Mouse (Mus musculus): ENCODE results near the gene Plekhm2.

Gene Plekhm2

DNA sequence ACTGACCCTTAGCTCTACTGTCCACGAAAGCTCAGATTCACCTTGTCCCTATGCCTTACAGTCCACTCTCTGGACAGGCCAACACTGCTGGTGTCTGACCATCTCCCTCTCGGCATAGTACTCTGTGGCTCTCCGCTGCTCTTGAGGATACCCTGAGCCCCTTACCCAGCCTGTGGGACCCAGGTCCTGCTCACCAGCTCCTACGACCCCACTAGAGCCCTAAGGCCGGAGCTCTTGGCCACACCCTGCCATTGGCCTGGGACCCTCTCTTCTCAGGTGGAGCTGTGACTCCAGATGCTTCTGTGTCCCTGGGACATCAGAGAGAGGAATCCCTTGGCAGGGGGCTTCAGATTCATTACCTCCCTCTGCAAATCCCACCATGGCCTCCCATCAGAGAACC lies 59.3 kb downstream of the Plekhm2 start:
- no peak for DNase-seq (ENCODE audit: low read depth)

DNA sequence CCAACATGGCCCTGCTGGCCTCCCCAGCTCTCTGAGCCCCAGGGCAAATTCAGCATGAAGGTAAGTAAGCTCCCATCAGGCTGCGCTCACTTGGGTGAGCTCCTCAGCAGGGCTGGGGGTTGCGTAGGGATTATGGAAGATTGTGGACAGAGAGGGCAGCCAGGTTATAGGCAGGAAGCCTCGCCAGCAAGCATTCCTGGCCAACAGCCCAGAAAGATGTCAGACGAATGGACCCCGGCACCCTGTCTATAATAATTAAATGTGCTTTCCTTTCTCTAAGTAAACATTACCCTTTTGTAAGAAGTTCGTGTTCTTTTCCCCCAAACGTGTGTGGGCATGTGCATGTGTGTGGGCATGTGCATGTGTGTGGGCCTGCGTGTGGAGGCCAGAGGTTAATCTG lies 60.2 kb downstream of the Plekhm2 start:
- DNase-seq (ENCODE audit: low read depth), result no peak

- DNase-seq (ENCODE audit: low read depth), result no peak
These were observed 60.8 kb downstream of the Plekhm2 start for GRCm38 (mm10) chr4:141603921-141604320.

DNA sequence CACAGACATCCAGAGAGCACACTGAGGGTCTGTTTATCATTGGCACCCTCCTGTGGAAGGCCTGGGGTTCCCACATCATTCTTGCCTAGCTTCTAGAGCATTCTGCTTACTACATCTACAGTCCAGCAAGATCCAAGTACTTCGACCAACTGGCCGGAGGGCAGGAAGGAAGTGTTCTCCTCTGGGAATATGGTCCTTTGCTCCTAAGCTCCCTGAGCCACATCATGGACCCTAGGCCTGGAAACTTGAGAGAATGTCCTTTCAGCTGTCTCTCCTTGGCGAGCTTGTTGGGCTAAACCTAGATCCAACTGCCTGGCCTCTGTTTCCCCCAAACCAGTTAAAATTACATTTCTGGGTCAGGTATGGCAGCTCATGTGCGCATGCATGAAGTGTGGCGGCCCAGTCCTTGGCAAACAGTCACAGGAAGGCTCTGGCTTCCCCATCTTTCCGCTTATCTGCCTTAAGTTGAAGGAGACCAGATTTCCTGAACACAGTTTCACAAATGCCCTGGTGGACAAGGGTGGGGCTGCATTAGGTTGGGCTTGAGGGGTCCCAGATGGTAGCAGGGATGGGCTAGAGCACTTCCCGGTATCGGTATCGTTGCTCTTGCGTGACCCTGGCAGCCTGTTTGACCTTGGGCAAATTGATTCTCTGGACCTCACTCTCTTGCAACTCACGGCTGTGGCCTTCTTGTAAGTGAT lies 62.0 kb downstream of the Plekhm2 start:
- DNase-seq (ENCODE audit: low read depth), result no peak

GRCm38 (mm10) chr4:141601148-141601862 lies 63.4 kb downstream of the Plekhm2 start:
- DNase-seq (ENCODE audit: low read depth), result no peak

GRCm38 (mm10) chr4:141600364-141600763 lies 64.3 kb downstream of the Plekhm2 start:
- DNase-seq (ENCODE audit: low read depth), result no peak

GRCm38 (mm10) chr4:141599251-141600141 lies 65.2 kb downstream of the Plekhm2 start:
- no peak for DNase-seq (ENCODE audit: low read depth)

GRCm38 (mm10) chr4:141598894-141599250 lies 65.8 kb downstream of the Plekhm2 start:
- DNase-seq (ENCODE audit: low read depth), result no peak

DNA sequence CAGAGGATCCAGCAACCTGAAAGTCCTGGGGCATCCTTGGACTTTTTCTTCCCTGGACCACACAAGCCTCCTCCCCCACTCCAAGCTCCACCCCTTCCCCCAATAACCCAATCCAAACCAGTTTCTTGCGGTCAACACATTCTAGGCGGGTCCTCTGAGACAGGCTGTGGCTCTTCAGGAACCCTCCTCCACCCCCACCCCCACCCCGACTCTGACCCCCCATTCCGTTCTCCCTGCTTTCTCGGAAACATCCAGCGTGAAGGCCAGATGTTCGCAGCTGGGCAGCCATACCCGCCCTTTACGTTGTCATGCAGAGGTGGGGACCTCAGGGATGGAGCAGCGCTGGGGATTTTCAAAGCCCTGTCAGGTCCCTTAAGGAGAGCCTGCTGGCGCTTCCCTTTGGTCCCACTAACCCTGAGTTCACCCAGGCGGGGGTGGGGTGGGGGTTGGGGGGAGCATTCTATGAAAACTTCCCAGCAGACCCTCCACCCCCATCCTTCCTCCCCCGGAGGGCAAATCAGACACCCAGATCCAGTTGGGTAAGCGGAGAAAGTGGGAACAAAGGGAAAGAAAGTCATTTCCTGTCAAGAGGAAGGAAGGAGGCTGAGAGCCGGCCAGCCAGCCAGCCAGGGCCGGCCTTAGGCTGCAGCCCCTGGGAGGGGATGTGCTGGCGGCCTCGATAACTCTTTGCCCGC lies 66.4 kb downstream of the Plekhm2 start:
- DNase-seq (ENCODE audit: low read depth), result no peak

- no peak for DNase-seq (ENCODE audit: low read depth)
These were observed 67.9 kb downstream of the Plekhm2 start for GRCm38 (mm10) chr4:141596700-141597328.

DNA sequence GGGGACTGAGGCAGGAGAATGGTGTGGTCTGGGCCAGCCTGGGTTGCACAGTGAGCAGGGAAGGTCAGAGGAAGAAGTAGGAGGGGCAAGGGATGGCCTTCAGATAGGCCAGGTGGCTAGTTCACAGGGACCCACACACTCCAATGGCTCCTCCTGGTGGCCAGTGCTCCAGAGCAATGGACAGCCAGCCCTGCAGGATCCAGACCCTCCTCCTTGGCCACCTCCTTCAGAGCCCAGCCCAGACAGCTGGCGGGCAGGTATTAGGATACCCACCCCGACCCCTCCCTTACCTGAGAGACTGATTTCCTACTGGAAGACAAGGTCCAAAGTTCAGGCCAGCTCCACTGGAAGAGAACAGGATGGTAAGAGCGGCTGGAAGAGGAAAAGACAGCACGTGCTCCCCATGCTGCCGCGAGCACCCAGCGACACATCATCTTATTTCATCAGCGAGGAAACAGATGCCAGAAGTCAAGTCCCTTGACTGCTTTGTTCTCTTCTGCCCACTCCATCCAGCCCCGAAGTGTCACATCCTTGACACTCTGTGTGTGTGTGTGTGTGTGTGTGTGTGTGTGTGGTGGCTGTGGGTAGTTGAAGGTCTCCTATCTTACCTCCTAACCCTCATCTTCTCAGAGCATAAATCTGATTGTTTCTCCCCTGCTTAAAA lies 69.0 kb downstream of the Plekhm2 start:
- DNase-seq (ENCODE audit: low read depth), result no peak

DNA sequence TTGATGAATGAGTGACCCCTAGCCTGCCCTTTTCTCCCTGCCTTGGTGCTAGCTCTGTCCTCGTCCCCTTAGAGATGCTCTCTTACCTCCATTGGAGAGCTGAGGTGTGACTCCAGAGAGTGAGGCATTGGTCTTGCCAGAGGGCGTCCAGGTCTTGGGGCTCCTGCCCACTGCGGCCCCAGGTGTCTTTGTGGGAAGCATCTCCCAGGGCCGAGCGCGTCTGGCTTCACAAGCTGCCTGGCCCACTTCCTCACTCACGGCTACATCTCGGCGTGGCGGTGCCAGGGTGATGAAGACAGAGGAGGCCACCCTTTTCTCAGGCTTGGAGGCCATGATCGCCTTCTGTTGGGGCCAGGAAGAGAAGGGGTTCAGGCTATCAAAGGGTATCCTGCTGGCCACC lies 69.6 kb downstream of the Plekhm2 start:
- DNase-seq (ENCODE audit: low read depth), result no peak

- peak; percentile 73 for DNase-seq (ENCODE audit: low read depth)
These were observed 73.2 kb downstream of the Plekhm2 start for GRCm38 (mm10) chr4:141591547-141591946.

GRCm38 (mm10) chr4:141583919-141584318 lies 80.8 kb downstream of the Plekhm2 start:
- peak; percentile 78 for DNase-seq (ENCODE audit: low read depth)

GRCm38 (mm10) chr4:141581051-141581450 lies 83.6 kb downstream of the Plekhm2 start:
- no peak for DNase-seq (ENCODE audit: low read depth)

DNA sequence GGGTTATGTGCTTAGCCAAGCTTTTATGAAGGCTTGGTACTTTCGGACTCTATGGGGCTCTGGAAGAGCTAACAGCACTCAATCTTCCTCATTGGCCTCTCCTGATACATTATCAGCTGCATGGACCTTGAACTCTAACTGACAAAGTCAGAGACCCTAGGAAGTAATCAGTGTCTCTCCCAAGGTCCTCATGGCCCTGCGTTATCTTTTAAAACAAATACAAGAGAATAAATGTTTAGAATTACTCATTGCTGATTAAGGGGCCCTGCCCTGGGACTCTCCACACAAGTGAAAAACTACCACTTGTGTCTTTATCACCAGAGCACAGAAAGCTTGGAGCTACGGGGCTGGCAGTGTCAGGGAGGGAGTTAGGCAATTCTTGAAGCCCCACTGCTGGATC lies 85.9 kb downstream of the Plekhm2 start:
- no peak for DNase-seq (ENCODE audit: low read depth)

- DNase-seq (ENCODE audit: low read depth), result peak; percentile 43
These were observed 87.8 kb downstream of the Plekhm2 start for GRCm38 (mm10) chr4:141576877-141577276.

GRCm38 (mm10) chr4:141576404-141576803 lies 88.3 kb downstream of the Plekhm2 start:
- DNase-seq (ENCODE audit: low read depth), result no peak

All from induced T-regulatory cell, adult 2 months (primary cell).